Mouse (Mus musculus): ENCODE data around the gene Nemp1.

The Nemp1 gene

DNA sequence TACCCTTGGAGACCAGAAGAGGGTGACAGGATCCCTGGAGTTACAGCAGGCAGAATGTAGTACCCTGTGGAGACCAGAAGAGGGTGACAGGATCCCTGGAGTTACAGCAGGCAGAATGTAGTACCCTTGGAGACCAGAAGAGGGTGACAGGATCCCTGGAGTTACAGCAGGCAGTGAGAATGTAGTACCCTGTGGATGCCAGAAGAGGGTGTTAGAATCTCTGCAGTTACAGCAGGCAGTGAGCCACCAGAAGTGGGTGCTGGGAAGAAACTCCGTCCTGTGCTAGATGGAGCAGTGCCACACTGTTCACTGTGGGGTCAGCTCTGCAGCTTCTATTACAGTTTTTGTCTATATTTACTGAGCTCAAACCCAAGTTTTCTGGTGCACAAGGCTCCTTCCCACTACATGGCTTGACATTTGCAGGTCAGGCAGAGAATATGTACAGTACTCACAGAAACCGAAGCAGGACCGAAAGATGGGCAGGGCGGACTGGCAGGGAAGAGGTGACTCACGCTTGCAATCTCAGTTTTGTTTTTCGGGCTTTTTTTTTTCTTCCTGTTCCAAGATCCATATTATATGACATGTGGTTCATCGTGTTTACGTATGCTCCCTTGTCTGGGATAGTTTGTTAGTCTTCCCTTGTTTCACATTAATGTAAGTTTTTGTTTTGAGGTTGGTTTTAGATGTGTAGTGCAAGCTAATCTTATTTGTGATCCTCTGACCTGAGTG, 8.3 kb downstream of the Nemp1 start:
- peak; percentile 78 for DNase-seq (ENCODE audit: low spot score)

- DNase-seq (ENCODE audit: low spot score): no peak
Measured at GRCm38 (mm10) chr10:127675859-127676398, 9.2 kb downstream of the Nemp1 start.

- DNase-seq (ENCODE audit: low spot score): peak; percentile 94
Measured at GRCm38 (mm10) chr10:127676691-127677548, 10.2 kb downstream of the Nemp1 start.

DNA sequence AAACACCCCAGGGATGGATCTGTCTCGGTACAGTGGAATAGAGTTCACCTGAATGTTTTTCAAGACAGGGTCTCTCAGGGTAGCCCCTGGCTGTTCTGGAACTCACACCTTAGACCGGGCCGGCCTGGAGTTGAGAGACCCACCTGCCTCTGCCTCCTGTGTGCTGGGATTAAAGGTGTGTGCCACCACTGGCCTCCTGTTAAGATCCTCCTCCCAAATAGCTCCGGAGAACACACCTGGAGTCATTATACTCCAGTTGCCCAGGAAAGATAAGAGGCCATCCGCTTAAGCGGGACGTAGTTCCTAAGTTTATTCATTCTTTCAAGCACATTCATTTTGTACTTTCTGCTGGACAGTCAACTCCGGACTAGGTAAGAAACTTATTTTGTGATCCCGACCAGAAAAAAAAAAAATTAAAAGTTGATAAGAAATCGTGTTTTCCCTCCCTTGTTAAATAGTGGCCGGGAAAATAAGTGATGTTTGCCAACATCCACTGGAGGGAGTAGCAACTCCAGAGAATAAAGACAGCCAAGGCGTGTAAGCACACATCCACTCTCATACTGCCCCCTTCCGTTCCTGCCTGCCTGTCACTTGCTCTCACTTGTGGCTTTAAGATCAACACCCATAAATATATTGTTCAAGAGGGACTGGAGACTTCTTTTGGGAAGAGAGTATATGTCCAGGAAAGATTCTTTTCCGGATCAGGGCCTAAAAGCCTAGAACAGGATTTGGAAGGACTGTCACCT, 11.1 kb downstream of the Nemp1 start:
- peak; percentile 60 for DNase-seq (ENCODE audit: low spot score)

DNA sequence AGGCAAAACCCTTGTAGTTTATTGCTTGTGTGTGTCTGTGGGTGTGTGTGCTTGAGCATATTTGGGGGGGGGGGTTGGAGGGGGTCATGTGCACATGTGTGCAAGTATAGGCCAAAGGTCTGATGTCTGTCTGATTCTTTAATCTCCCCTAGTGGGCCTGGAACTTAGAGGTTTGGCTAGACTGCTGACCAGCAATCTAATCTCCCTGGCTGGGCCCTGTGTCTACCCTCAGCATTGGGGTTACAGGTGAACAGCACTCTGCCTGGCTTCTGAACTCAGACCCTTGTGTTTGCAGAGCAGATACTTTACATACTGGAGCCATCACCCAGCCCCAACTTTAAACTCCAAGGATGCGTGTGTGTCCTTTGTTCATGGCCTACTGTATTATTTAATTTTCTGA, 12.5 kb downstream of the Nemp1 start:
- DNase-seq (ENCODE audit: low spot score): no peak

DNA sequence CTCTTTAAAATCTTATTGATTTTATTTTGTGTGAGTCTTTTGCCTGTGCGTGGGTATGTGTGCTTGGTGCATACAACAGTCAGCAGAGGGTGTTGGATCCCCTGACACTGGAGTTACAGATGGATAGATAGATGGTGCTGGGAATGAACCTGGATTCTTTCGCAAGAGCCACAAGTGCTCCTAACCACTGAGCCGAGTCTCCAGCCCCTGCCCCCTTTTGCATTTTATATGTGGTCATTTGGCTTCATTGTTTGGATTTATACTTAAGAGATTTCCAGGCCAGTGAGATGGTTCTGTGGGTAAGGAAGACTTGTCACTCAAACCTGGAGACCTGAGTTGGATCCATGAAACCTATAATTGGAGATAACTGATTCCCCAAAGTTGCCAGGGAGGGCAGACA, 13.2 kb downstream of the Nemp1 start:
- no peak for DNase-seq (ENCODE audit: low spot score)

GRCm38 (mm10) chr10:127682886-127683285, 16.2 kb downstream of the Nemp1 start:
- DNase-seq (ENCODE audit: low spot score): no peak

DNA sequence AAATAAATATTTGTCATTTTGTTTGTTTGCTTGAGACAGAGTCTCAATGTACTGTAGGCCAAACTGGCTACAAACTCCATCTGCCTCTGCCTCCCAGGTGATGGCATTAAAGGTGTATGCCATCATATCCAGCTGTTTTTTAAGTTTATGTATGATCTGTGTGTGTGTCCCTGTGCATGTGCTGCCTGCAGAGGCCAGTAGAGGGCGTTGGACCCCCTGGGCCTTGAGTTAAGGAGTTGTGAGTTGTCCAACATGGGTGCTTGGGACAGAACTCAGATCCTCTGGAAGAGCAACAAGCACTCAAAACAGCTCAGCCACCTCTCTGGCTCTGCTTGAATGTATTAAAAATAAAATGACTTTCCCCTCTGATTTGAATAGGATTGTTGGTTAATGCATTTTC, 24.4 kb downstream of the Nemp1 start:
- no peak for DNase-seq (ENCODE audit: low spot score)

DNA sequence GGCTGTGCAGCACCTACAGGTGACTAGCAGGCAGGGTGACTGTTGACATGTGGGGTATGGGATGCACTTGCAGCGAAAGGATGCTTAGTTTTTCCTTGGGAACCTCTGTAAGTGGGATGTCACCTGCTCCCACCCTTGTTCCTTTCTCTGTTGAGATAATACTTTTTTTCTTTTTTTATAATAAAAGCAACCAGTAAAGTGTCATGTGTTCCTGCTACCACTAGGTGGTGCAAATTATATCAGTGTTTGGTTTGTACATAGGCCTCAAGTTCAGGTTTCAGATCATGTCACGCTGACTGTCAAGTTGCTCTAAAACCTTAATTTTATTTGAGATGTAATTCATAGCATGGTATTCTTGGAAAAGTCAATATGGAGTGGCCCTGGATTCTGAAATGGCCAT, 27.9 kb downstream of the Nemp1 start:
- DNase-seq (ENCODE audit: low spot score): no peak

- no peak for DNase-seq (ENCODE audit: low spot score)
Measured at GRCm38 (mm10) chr10:127695775-127696174, 29.1 kb downstream of the Nemp1 start.

GRCm38 (mm10) chr10:127698966-127699365, 32.3 kb downstream of the Nemp1 start:
- DNase-seq (ENCODE audit: low spot score): no peak

GRCm38 (mm10) chr10:127703299-127703698, 36.6 kb downstream of the Nemp1 start:
- no peak for DNase-seq (ENCODE audit: low spot score)

GRCm38 (mm10) chr10:127704293-127704692, 37.6 kb downstream of the Nemp1 start:
- DNase-seq (ENCODE audit: low spot score): no peak

DNA sequence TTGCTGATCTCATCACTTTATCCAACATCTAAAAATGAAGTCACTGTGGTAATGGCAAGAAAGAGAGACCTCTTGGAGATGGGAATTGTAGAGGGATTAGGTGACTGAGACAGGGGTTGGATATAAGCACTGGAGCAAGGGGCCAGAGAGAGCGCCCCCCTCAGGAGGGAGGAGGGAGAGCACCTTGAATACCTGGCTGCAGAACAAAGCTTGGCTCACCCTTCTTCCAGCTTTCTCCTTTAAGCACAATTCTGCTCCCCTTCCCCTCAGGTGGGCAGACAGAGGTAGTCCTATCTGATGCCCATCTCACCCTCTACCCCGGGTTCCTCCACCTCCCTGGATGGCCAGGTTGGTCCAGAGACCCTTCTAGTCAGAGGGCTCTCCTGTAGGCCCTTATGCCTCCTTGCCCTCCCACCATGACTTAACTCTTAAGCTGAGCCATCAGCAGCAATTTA, 38.1 kb downstream of the Nemp1 start, which contains the start of gene Myo1a:
Myo1a (plus strand) TSS at position 405 of the 455 bp plus-strand sequence.
- no peak for DNase-seq (ENCODE audit: low spot score)

- DNase-seq (ENCODE audit: low spot score): no peak
Measured at GRCm38 (mm10) chr10:127705783-127706182, 39.1 kb downstream of the Nemp1 start.

GRCm38 (mm10) chr10:127707721-127708120, 41.0 kb downstream of the Nemp1 start:
- peak; percentile 71 for DNase-seq (ENCODE audit: low spot score)

GRCm38 (mm10) chr10:127708850-127709370, 42.2 kb downstream of the Nemp1 start:
- no peak for DNase-seq (ENCODE audit: low spot score)

DNA sequence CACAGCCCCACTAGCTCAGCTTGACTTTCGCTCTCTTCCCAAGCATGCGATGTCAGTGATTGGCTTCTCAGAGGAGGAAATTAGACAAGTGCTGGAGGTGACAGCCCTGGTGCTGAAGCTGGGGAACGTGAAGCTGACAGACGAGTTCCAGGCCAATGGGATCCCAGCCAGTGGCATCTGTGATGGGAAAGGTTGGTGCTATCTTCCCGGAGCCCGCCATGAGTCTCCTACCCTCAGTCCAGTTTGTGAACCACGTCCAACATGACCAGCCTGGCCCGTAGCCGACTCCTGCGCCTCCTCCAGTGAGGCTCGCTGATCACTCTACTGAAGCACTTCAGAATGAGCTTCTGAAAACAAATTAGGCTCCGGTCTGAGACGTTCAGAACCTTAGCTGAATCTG, 43.6 kb downstream of the Nemp1 start:
- no peak for DNase-seq (ENCODE audit: low spot score)

DNA sequence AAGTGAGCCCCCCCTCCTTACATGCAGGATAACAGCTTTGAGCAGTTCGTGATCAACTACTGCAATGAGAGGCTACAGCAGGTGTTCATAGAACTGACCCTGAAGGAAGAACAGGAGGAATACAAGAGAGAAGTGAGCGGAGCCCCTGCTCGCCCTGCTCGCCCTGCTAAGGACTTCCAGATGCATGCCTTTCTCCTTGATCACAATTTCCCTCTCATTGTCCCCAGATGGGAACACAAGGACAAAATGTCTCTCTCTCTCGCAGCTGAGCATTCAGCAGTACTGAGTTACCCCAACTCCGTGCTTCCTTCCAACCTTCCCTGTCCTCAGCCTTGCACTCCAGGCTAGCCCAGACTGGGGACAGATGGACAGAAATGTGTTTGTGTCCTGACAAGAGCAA, 46.0 kb downstream of the Nemp1 start:
- no peak for DNase-seq (ENCODE audit: low spot score)

GRCm38 (mm10) chr10:127721671-127722418, 55.1 kb downstream of the Nemp1 start:
- no peak for DNase-seq (ENCODE audit: low spot score)

- DNase-seq (ENCODE audit: low spot score): no peak
Measured at GRCm38 (mm10) chr10:127724178-127724577, 57.5 kb downstream of the Nemp1 start, which contains the start of gene Tac2. Tac2 (plus strand) TSS chr10:127724478.
